Mouse (Mus musculus): Measurements from ENCODE around the gene Cypt14. TPM values are rescaled to one million over a fixed set of nuclear protein-coding genes. Genes with fewer than 3 reads are reported as not detected.
"Not testable (repeated sequence)": the region's sequence is repeated elsewhere in the genome, so short reads cannot be mapped to it uniquely, and the experiment has no call there.

Gene Cypt14
- polyA plus RNA-seq (2012; fragmentation: generic; extraction: Trizol) = not detected
- long read RNA-seq, experiment 1 = 0 reads
- long read RNA-seq, experiment 2 = 0 reads

GRCm38 (mm10) chrX:39863504-39863903 is at the start of gene Cypt14:
Gene Cypt14 (minus strand): TSS chrX:39863604.
- H3K79me2 ChIP-seq (ENCODE audit: control insufficient read depth, insufficient read depth); H3K36me3 ChIP-seq (ENCODE audit: control insufficient read depth, insufficient read depth); H3ac ChIP-seq (ENCODE audit: control insufficient read depth, insufficient read length, low read depth); H3K79me3 ChIP-seq (ENCODE audit: low read depth); H3K27me3 ChIP-seq (ENCODE audit: control insufficient read depth, insufficient read depth, insufficient read length); H3K4me3 ChIP-seq (ENCODE audit: insufficient read depth, poor library complexity, severe bottlenecking): not testable (repeated sequence)

Measured in C2C12 (cell line).